Mouse (Mus musculus): ENCODE measurements at regions not wholly inside any gene's neighbourhood (a gene's known extent, or its start where the extent isn't known, plus 50 kb on each side); places are given as distances from the start of the nearest gene placed in this dataset.

DNA sequence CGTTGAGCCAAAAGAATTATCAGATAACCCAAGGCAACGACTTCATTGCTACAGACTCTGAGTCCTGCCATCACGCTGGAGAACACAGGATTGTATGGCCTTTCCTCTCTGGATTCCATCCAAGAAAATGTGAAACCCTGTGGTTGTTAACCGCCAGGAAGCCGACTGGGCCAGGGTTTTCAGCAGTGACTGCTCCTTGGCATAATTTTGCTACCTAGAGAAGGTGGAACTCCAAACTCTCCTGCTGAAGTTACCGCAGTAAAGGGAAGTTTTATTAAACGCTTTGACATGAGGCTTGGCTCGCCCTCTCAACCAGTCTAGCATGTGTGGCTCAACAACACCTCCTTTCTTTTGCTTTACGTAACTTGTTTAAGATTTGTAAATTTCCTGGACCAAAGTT is 116.9 kb downstream of the Wif1 start:
- Histone ChIP-seq H3K27me3 (no peaks in the 10 kb centered on the region), H3K4me3 (replicated peaks) (no peak overlapping the region), H3K4me2 (no peak overlapping the region), H3K4me1 (no peaks in the 10 kb centered on the region), H3K27ac (no peak overlapping the region), H3K9me3 (replicated peaks) (no peaks in the 10 kb centered on the region), H3K36me3 (no peaks in the 10 kb centered on the region), H3K9ac (no peak overlapping the region)
- no peak for ATAC-seq (replicated peaks; ENCODE audit: low FRiP score)
- WGBS, result 73% methylated on average over 9 of the region's 9 CpGs

DNA sequence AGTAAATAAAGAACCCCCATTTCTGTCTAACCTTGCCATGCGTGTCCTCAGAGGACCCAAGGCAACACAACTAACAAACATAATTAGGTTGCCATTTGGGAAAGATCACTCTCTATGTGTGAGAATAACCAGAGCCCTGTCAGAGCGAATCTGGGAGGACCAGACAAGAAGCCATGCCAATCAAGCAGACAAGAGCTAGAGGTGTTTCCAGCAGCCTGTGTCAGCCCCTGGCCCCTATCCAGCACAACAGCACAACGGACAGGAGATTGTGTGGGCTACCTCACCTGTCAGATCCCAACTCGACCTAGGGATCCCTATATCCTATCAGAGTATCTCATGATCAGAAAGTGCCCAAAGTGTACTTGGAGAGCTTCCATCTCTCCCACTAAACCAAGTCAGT is 119.9 kb downstream of the Wif1 start:
- ATAC-seq (replicated peaks; ENCODE audit: low FRiP score), result no peak
- Histone ChIP-seq H3K27ac (no peak overlapping the region), H3K36me3 (no peaks in the 10 kb centered on the region), H3K4me3 (replicated peaks) (no peak overlapping the region), H3K4me1 (no peaks in the 10 kb centered on the region), H3K4me2 (no peak overlapping the region), H3K9ac (no peak overlapping the region), H3K9me3 (replicated peaks) (no peaks in the 10 kb centered on the region), H3K27me3 (no peaks in the 10 kb centered on the region)
- WGBS, result 78% methylated on average over 4 of the region's 4 CpGs

DNA sequence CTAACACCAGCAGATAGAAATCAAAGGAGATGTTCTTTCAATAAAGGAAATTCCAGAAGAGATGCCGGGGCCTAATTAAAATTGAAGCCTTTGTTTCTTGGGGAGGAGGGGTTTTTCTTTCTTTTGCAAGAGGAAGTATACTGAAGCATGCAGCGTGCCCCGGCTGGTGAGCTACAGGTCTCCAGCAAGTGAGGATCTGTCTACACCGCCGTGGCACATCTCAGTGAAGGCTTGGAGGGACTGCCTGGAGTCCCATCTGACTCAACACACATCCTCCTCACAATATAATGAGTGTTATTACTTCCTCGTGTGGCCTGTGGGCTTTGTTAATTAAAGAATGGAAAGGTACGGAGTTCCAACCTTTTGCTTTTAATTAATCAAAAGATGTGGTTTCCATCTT is 126.7 kb downstream of the Wif1 start:
- Histone ChIP-seq H3K9me3 (replicated peaks) (no peaks in the 10 kb centered on the region), H3K27me3 (no peaks in the 10 kb centered on the region), H3K36me3 (no peaks in the 10 kb centered on the region), H3K4me1 (peaks cover 6% of the 10 kb centered on the region; the same call in 1 of the 2 replicates), H3K4me2 (no peak overlapping the region), H3K27ac (no peak overlapping the region), H3K4me3 (replicated peaks) (no peak overlapping the region), H3K9ac (no peak overlapping the region)
- ATAC-seq (replicated peaks; ENCODE audit: low FRiP score), result no peak
- 55% methylated on average over 7 of the region's 7 CpGs for WGBS

DNA sequence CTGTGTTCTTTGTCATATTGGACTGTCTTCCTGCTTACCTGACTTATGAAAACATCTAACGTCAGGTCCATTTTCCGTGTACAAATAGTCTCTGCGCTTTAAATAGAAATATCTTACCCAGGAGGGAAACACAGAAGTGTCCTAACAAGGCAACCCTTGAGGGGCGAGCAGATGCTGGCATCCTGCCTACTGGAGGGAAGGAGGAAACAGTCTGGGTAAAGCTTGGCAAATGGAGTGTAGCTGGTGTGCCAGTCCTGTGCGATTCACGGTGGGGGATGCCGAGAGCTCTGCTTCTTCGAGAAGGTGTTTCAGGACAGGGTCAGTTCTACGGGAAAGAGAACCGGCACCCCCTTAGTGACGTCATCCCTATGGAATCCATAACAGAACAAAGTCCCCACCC is 127.4 kb downstream of the Wif1 start:
- no peaks in the 10 kb centered on the region for H3K27me3 ChIP-seq
- WGBS, result 83% methylated on average over 11 of the region's 11 CpGs
- no peaks in the 10 kb centered on the region for H3K36me3 ChIP-seq
- H3K9ac ChIP-seq, result no peak overlapping the region
- H3K9me3 ChIP-seq (replicated peaks), result no peaks in the 10 kb centered on the region
- no peak overlapping the region for H3K4me3 ChIP-seq (replicated peaks)
- H3K27ac ChIP-seq, result no peak overlapping the region
- peaks cover 6% of the 10 kb centered on the region; the same call in 1 of the 2 replicates for H3K4me1 ChIP-seq
- no peak overlapping the region for H3K4me2 ChIP-seq
- no peak for ATAC-seq (replicated peaks; ENCODE audit: low FRiP score)

DNA sequence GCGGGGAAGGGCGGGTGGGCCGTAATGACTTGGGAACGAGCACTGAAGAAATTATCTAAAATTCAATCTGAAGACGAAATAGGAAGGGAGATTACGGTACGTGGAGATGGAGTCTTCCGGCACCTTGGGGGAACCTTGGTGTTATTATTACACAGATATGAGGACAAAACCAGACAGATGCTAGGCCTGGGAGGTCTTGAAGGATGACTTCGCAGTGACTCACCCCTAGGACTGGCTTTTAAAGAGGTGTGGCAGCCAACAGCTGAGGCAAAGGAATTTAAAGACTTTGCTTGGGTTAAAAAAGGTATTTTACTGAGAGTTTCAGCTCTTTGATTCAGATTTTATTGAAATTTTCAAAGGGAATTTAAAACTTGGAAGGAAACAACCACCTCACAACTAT is 140.3 kb downstream of the Wif1 start:
- WGBS, result 92% methylated on average over 9 of the region's 9 CpGs
- Histone ChIP-seq H3K4me2 (no peak overlapping the region), H3K27me3 (no peaks in the 10 kb centered on the region), H3K9ac (no peak overlapping the region), H3K4me3 (replicated peaks) (no peak overlapping the region), H3K27ac (no peak overlapping the region), H3K36me3 (no peaks in the 10 kb centered on the region), H3K4me1 (no peaks in the 10 kb centered on the region), H3K9me3 (replicated peaks) (no peaks in the 10 kb centered on the region)
- no peak for ATAC-seq (replicated peaks; ENCODE audit: low FRiP score)

DNA sequence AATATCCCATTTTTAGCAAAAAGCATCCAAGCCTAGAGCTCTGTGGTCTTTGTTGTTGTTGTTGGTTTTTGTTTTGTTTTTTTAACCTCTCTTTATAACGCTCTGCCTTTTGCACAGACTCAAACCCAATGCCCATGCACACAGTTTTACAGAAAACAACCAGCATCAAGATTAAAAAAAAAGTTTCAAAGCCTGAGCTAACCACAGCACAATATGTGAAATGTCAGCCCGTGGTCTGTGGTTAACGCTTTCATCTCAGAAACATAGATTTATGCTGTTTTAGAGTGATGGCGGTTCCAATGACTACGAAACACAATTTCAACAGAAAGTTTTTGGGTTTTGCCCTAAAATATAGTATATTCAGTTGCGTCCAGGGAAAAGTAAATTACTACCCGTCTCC is 155.4 kb downstream of the Wif1 start:
- no peak overlapping the region for H3K4me2 ChIP-seq
- H3K9ac ChIP-seq, result no peak overlapping the region
- no peak overlapping the region for H3K27ac ChIP-seq
- WGBS, result 90% methylated on average over 7 of the region's 7 CpGs
- ATAC-seq (replicated peaks; ENCODE audit: low FRiP score), result no peak
- H3K9me3 ChIP-seq (replicated peaks), result no peaks in the 10 kb centered on the region
- H3K36me3 ChIP-seq, result no peaks in the 10 kb centered on the region
- no peaks in the 10 kb centered on the region for H3K27me3 ChIP-seq
- H3K4me1 ChIP-seq, result no peaks in the 10 kb centered on the region
- no peak overlapping the region for H3K4me3 ChIP-seq (replicated peaks)

DNA sequence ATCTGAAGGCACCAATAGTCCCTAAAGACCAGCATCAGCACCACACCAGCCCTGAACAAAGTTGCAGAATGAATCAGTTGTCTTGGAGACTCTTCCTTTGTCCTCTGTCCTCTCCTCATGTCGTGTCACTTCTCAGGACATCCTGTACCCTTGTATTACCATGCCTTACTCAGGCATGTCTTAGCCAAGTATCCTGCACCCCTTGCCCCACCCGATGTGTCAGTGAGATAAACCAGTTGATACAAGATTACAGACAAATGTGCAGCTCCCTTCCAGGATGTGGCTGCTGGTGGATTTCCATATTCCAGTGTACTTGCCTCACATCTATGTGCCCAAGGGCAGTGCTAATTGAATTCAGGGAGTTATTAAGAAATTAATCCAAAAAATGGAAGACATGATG is 151.8 kb downstream of the Tbc1d30 start:
- H3K9me3 ChIP-seq (replicated peaks), result no peaks in the 10 kb centered on the region
- no peak for ATAC-seq (replicated peaks; ENCODE audit: low FRiP score)
- H3K36me3 ChIP-seq, result no peaks in the 10 kb centered on the region
- no peak overlapping the region for H3K9ac ChIP-seq
- WGBS, result 73% methylated on average over 2 of the region's 2 CpGs
- no peaks in the 10 kb centered on the region for H3K4me1 ChIP-seq
- H3K27me3 ChIP-seq, result 0 out of 2 replicates have a peak, but pooled peaks cover 3% of the 10 kb centered on the region
- H3K27ac ChIP-seq, result no peak overlapping the region
- H3K4me2 ChIP-seq, result no peak overlapping the region
- no peak overlapping the region for H3K4me3 ChIP-seq (replicated peaks)

DNA sequence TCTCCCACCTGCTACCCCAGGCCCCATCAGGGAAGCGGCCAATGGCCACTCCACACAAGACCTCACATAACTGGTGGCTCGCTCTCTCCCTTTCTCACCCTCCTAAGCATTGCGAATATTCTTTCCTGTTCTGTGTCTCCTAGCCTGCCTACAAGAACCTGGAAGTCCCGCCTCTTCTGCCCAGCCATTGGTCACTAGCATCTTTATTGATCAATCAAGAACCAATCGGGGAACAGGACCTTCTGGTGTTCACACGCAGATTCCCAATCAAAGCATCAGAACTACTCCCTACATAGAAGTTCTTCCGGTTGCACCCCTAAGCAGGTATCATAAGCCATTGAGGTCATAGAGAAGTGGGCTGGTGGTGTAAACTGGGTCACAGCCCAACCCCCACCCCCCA is 148.5 kb downstream of the Tbc1d30 start:
- H3K4me1 ChIP-seq, result peaks cover 13% of the 10 kb centered on the region; the same call in 1 of the 2 replicates
- no peak overlapping the region for H3K4me2 ChIP-seq
- 0 out of 2 replicates have a peak, but pooled peaks cover 3% of the 10 kb centered on the region for H3K27me3 ChIP-seq
- no peak overlapping the region for H3K9ac ChIP-seq
- no peak overlapping the region for H3K4me3 ChIP-seq (replicated peaks)
- no peaks in the 10 kb centered on the region for H3K36me3 ChIP-seq
- H3K27ac ChIP-seq, result no peak overlapping the region
- 94% methylated on average over 7 of the region's 7 CpGs for WGBS
- H3K9me3 ChIP-seq (replicated peaks), result no peaks in the 10 kb centered on the region
- no peak for ATAC-seq (replicated peaks; ENCODE audit: low FRiP score)

DNA sequence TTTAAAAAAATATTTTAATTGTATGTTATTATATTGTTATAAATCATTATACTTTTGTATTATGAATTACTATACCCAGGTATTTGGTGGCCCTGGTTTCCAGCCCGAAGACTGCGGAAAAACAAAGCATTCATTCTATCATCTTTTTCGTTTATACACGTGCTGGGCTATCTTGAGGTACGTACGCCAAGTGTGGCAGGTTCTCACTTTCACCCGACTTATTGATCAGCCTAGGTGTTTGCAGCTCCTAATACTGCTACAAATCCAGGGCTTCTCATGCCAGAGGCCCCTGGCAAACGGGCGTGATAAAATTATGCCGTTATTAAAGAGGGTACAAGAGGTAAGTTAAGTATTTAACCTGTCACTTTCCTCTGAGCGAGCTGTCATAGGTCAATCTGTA is 145.5 kb downstream of the Tbc1d30 start:
- no peaks in the 10 kb centered on the region for H3K36me3 ChIP-seq
- 84% methylated on average over 11 of the region's 11 CpGs for WGBS
- no peak overlapping the region for H3K4me3 ChIP-seq (replicated peaks)
- no peak overlapping the region for H3K4me2 ChIP-seq
- H3K4me1 ChIP-seq, result peaks cover 13% of the 10 kb centered on the region; the same call in 1 of the 2 replicates
- H3K27ac ChIP-seq, result peak overlapping the region; percentile 70
- no peak for ATAC-seq (replicated peaks; ENCODE audit: low FRiP score)
- H3K9ac ChIP-seq, result no peak overlapping the region
- no peaks in the 10 kb centered on the region for H3K27me3 ChIP-seq
- H3K9me3 ChIP-seq (replicated peaks), result no peaks in the 10 kb centered on the region

DNA sequence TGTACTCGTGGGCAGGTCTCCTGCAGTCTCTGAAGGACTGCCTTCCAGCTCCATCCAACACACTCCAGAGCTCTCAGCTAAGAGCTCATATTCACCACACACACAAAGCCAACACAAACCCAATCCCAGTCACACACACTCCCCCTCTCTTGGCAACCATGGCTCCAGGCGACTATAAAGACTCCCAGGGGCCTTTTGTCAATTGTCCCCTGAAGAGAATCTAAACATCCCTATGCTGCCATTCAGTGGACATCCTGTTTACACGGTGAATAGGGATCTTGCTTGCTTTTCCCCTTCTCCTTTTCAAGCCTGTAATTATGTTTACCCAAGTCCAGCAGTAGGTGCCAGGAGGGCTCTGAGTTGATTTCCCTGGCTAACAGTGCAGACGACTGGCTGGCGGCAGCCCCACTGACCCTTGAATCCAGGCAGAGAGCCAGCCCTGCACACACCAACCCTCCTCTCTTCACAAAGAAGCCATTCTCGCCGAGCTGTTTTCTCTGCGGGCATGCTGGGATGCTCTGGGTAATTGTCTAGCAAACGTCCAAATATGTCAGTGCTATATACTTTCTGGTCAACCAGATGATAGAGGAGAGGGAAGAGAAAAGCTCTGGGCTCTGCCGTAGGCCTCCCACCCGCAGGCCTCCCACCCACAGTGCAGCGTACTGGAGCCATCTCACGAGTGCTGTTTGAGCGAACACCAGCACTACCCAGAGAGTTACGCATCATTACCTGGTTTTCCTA is 144.9 kb downstream of the Tbc1d30 start:
- no peaks in the 10 kb centered on the region for H3K27me3 ChIP-seq
- peak; percentile 80 for ATAC-seq (replicated peaks; ENCODE audit: low FRiP score)
- peak overlapping the region; percentile 37 for H3K4me2 ChIP-seq
- H3K4me1 ChIP-seq, result peaks cover 13% of the 10 kb centered on the region; the same call in 1 of the 2 replicates
- H3K9me3 ChIP-seq (replicated peaks), result no peaks in the 10 kb centered on the region
- H3K9ac ChIP-seq, result no peak overlapping the region
- H3K27ac ChIP-seq, result peak overlapping the region; percentile 70
- H3K4me3 ChIP-seq (replicated peaks), result no peak overlapping the region
- H3K36me3 ChIP-seq, result no peaks in the 10 kb centered on the region
- 14% methylated on average over 15 of the region's 15 CpGs for WGBS

DNA sequence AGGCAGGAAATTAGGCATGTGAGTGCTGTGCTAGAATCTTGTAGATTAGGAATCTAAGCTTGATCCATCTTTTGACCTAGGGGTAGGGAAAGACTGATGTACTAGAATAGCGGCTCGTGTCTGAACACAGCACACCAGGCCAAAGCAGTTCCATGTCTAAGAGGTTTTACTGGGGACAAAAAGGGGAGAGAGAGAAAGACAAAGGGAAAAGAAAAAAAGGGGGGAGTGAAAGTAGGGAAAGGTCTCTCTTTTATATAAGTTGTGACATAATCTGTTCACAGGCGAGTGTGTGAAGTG is 144.4 kb downstream of the Tbc1d30 start:
- H3K9ac ChIP-seq, result no peak overlapping the region
- WGBS, result 65% methylated on average over 3 of the region's 3 CpGs
- no peak overlapping the region for H3K27ac ChIP-seq
- H3K4me1 ChIP-seq, result peaks cover 13% of the 10 kb centered on the region; the same call in 1 of the 2 replicates
- H3K9me3 ChIP-seq (replicated peaks), result no peaks in the 10 kb centered on the region
- H3K4me3 ChIP-seq (replicated peaks), result no peak overlapping the region
- H3K36me3 ChIP-seq, result no peaks in the 10 kb centered on the region
- ATAC-seq (replicated peaks; ENCODE audit: low FRiP score), result no peak
- no peaks in the 10 kb centered on the region for H3K27me3 ChIP-seq
- peak overlapping the region; percentile 37 for H3K4me2 ChIP-seq
